Mouse (Mus musculus) heart, adult 2 months (tissue): ENCODE data around the gene Ubn2.
"Not testable (repeated sequence)": the region's sequence is repeated elsewhere in the genome, so short reads cannot be mapped to it uniquely, and the experiment has no call there.

ENCODE experiments used
- CTCF ChIP-seq: fragments of 200-600 bp; IDR thresholded peaks from 2 replicates; pipeline ENCODE4 v1.8.1; 2022; ENCODE audit warnings: antibody characterized with exemption, mild to moderate bottlenecking, moderate library complexity
- POLR2A ChIP-seq: fragments of 200-500 bp; IDR thresholded peaks from 2 replicates; pipeline ENCODE4 v1.6.1; 2011; ENCODE audit warnings: mild to moderate bottlenecking, low read depth, low read length, control low read depth; ENCODE audit not compliant: insufficient read depth

GRCm38 (mm10) chr6:38456425-38456824 lies 22.7 kb downstream of the Ubn2 start:
- not testable (repeated sequence) for TF ChIP-seq CTCF, POLR2A
